Mouse (Mus musculus): Measurements from ENCODE around the gene 4930449I24Rik.
"Not testable (repeated sequence)": the region's sequence is repeated elsewhere in the genome, so short reads cannot be mapped to it uniquely, and the experiment has no call there.

Gene 4930449I24Rik

DNA sequence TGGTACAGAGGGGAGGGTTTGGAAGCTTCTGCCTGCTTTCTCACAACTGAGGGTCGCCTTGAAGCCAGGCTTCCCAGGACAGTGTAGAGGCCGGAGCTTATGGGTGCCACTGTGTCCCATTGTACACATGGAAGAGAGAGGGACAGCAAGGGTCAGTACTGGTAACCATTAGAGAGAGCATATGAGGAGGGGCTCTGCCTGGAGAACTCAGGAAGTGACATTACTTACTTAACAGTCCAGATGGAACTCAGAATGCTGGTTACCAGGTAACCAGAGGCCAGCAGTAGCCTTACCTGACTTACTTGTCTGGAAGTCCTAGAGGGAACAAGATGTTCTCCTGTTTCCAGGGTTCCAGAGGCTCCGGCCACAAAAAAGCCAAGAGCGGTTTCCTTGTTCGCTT, at the start of gene 4930449I24Rik:
4930449I24Rik (plus strand) TSS at position 301 of the 400 bp plus-strand sequence.
- DNase-seq (ENCODE audit: low spot score): not testable (repeated sequence)

GRCm38 (mm10) chr5:146453556-146453955, 48.6 kb upstream of the 4930449I24Rik start:
- no peak for DNase-seq (ENCODE audit: low spot score)

DNA sequence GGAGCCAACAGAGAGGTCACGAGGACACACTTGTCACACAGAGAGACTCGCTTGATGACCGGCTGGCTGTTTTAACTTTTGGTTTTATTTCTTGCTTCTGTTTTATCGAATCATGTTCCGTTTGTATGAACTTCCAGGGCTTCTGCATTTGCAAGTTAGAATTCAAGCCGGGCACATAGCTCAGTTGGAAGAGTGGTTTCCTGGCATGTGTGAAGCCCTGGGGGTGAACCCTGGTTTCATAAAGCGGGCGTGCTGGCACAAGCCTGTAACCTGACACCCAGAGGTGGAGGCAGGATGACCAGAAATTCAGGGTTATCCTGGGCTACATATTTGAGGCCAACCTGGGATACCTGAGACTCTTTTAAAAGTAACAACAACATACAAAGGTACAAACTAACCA, 40.6 kb upstream of the 4930449I24Rik start:
- DNase-seq (ENCODE audit: low spot score): no peak

DNA sequence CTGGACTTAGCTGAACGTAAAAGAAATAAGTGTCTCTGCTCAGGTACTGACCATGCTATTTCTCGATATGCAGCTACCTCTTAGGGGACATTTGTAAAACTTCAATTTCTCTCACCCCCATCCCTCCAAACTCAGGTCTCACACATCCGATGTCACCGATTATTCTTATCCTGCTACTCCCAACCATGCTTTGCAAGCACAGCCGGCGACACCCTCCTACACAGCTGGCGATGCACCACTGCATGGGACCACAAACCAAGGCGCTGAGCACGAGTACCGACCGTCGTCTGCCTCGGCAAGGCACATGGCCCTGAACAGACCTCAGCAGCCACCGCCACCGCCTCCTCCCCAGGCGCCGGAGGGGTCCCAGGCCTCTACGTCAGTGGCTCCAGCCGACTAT, 35.5 kb upstream of the 4930449I24Rik start:
- DNase-seq (ENCODE audit: low spot score): no peak

DNA sequence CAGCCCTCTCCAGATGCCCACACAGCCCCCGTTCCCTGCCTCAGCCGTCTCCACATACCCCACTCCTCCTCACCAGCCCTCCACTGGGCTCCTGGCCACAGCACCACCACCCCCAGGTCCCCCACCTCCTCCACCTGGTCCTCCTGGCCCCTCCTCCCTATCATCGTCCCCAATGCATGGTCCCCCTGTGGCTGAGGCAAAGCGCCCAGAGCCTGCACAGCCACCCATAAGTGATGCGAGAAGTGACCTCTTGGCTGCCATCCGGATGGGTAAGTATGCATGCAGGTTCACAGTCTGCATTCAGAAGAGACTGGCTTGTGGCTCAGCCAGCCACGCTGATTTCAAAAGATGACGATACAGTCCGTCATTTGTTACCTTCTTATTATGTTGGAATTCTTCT, 33.9 kb upstream of the 4930449I24Rik start:
- no peak for DNase-seq (ENCODE audit: low spot score)

DNA sequence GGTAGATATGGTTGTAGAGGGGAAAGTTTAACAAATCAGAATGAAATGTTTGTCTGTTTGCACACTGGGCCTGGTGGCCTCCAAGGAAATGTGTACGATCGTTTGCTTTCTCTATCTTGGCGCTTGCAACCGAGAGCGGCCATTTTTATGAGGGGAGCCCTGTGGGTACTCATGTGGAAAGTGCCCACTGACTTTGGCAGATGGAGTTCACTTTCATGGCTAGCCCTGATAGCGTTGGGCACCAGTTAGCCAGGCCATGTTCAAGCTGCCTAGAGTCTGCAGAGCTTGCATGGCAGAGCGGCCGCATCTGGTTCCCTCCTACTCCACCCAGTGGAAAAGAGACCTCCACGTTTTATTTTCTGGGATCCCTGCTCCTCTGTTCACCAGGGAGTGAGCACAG, 31.4 kb upstream of the 4930449I24Rik start:
- DNase-seq (ENCODE audit: low spot score): no peak

GRCm38 (mm10) chr5:146471311-146471710, 30.9 kb upstream of the 4930449I24Rik start:
- no peak for DNase-seq (ENCODE audit: low spot score)

DNA sequence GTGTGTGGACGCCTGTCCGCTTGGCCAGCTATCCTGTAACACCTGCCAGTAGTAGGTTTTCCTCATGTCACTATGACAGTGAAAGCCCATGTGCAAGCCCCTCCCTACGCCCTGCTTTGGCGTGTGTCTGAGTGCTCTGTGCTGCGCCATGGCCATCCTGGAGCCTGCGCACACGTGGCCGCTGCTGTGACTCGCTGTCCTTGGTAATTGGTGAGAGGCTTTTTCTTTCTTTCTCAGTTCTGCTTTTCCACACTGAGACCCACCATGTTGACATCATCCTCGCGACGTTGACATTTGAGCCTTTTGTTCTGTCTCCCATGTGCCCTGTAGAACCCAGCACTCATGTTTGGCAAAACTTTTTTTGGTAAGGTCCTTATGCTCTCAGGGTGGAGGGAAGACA, 30.4 kb upstream of the 4930449I24Rik start:
- DNase-seq (ENCODE audit: low spot score): no peak

DNA sequence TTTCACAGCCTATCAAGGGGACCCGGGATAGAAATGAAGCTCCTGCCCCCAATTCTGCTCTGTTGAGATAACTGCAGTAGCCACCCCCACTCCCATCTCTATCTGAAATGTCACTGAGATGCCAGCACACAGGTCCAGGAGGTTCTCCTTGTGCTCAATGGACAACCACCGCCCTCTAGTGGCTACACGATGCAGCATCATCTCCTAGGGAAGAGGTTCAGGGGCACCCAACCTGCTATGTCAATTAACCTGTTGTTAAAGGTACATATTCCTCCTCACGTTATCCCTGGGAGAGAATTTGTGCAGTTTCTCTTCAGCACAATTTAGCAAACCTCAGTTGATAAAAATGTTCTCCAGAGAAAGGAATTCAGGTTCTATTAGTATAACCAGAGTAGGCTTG, 22.6 kb upstream of the 4930449I24Rik start:
- DNase-seq (ENCODE audit: low spot score): peak; percentile 64

- not testable (repeated sequence) for DNase-seq (ENCODE audit: low spot score)
Observed at GRCm38 (mm10) chr5:146481665-146482064, 20.5 kb upstream of the 4930449I24Rik start, which contains the start of gene Gm6408. Gene Gm6408 (plus strand): TSS chr5:146481965.

- peak; percentile 47 for DNase-seq (ENCODE audit: low spot score)
Observed at GRCm38 (mm10) chr5:146488959-146489358, 13.2 kb upstream of the 4930449I24Rik start.

DNA sequence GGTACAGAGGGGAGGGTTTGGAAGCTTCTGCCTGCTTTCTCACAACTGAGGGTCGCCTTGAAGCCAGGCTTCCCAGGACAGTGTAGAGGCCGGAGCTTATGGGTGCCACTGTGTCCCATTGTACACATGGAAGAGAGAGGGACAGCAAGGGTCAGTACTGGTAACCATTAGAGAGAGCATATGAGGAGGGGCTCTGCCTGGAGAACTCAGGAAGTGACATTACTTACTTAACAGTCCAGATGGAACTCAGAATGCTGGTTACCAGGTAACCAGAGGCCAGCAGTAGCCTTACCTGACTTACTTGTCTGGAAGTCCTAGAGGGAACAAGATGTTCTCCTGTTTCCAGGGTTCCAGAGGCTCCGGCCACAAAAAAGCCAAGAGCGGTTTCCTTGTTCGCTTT, 11.1 kb upstream of the 4930449I24Rik start, which contains the start of gene Gm6370:
Gm6370 (plus strand) TSS at position 301 of the 400 bp plus-strand sequence.
- not testable (repeated sequence) for DNase-seq (ENCODE audit: low spot score)

- DNase-seq (ENCODE audit: low spot score): not testable (repeated sequence)
Observed at GRCm38 (mm10) chr5:146513823-146514222, 11.6 kb downstream of the 4930449I24Rik start, which contains the start of gene Gm3402. Gene Gm3402 (plus strand): TSS chr5:146514123.

- not testable (repeated sequence) for DNase-seq (ENCODE audit: low spot score)
Observed at GRCm38 (mm10) chr5:146525501-146525900, 23.3 kb downstream of the 4930449I24Rik start, which contains the start of gene Gm3404. Gene Gm3404 (plus strand): TSS chr5:146525801.

- DNase-seq (ENCODE audit: low spot score): not testable (repeated sequence)
Observed at GRCm38 (mm10) chr5:146537347-146537746, 35.1 kb downstream of the 4930449I24Rik start, which contains the start of gene Gm3409. Gene Gm3409 (plus strand): TSS chr5:146537647.
